Mouse (Mus musculus) forelimb bud, embryonic 11.5 days (tissue): ENCODE measurements at regions not wholly inside any gene's neighbourhood (a gene's known extent, or its start where the extent isn't known, plus 50 kb on each side); places are given as distances from the start of the nearest gene placed in this dataset.

ENCODE experiments used
- DNase-seq: peaks from one replicate; pipeline ENCODE4 v3.0.0-alpha.2; 2012; ENCODE audit warnings: low read depth, low spot score

DNA sequence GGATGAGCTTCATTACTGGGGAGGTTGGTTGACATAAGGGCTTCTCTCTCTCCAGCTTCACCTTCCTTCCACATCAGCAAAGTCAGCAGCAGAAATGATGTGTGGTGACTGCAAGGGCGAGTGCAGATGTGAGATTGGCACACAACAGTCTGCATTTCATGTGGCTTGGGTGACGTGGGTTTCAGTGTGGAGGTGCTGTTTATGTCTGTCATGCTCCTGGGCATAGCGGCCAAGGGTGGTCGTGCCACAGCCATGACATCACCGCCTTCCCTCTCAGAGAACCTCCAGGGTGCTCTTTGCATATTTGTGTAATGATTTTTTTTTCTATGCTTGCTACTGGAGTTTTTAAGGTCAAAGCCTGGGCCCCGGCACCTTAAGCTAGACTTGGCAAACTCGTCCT lies 64.0 kb downstream of the Pthlh start:
- DNase-seq = no peak

- DNase-seq = no peak
These were observed 64.6 kb downstream of the Pthlh start for GRCm38 (mm10) chr6:147199411-147199810.

DNA sequence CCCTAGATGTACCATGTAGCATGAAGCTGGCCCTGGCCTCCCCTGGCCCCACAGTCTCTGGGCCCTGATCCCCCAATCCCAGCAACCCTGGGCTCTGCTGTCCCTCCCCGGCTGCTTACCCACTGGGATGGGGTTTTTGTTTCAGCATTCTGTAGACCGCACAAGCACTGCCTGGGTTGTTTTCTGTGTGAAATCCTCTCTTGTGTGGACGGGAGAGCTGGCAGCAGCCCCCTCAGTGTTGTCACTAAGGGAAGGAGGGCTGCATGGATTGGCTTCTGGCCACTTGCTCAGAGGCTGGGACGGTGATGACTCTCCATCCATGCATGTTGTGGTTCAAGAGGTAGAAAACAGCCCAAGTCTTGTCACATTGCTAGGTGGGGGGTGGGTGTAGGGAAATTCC lies 67.6 kb downstream of the Pthlh start:
- no peak for DNase-seq

DNA sequence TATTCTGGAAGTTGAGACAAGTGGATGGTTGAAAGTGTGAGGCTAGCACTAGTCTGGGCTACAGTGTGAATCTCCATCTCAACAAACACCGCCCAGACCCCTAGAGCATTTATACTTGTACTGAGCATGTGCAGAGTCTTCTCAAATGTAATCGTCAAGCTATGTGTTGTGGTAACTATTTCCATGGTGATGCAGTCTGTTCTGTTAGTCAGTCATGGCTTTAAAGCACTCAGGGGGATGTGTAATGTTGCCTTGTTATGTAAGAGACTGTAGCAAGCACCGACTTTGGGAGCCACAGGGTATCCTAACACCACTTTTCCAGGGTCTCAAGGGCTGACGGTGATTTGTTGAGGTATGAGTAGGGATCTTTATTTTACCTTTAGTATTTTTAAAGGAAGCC lies 68.7 kb downstream of the Pthlh start:
- DNase-seq = no peak

DNA sequence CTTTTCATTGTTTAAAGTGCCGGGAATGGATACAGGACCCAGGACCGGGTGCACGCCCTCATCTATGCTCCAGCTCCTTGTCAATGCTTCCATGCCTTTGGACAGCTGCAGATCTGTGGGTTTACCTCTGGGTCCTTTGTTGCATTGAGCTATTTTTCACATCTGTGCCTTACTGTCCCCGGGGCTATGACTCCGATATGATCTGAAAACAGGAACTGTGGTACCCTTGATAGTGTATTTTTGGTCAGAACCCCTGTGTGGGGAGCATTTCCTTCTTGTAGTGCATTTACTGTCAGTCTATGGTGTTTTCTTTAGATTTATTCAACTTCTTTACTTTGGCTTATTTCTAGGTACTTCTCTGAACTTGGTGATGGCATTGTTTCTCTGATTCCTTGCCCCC lies 76.3 kb downstream of the Pthlh start:
- no peak for DNase-seq

GRCm38 (mm10) chr6:147178276-147178675 lies 85.7 kb downstream of the Pthlh start:
- DNase-seq = peak; percentile 40

GRCm38 (mm10) chr6:147176176-147176575 lies 85.0 kb downstream of the Klhl42 start:
- DNase-seq = no peak
